Mouse (Mus musculus): ENCODE data around the gene Aloxe3. TPM values are rescaled to one million over a fixed set of nuclear protein-coding genes. Genes with fewer than 3 reads are reported as not detected.

The Aloxe3 gene
- 0.19 and 0.29 TPM in 2 replicates for polyA plus RNA-seq (2015; fragmentation: Nextera tagmentation; extraction: Ambion mirVana)

GRCm38 (mm10) chr11:69125852-69125918, at the start of gene Aloxe3:
TSS of gene Aloxe3 (plus strand) at chr11:69125896.
- H3K4me1 ChIP-seq (replicated peaks) = peaks cover 17% of the 10 kb centered on the region
- H3K4me3 ChIP-seq (replicated peaks) = peak within 1 kb of the TSS; percentile 57
- no peaks in the 10 kb centered on the region for H3K9me3 ChIP-seq
- peak within 1 kb of the TSS; percentile 50 for H3K9ac ChIP-seq
- H3K36me3 ChIP-seq = no peaks in the 10 kb centered on the region
- H3K27me3 ChIP-seq (replicated peaks) = no peaks in the 10 kb centered on the region
- peak within 1 kb of the TSS; percentile 70 for H3K27ac ChIP-seq
- no peak for ATAC-seq
- peak within 1 kb of the TSS; percentile 87 for H3K4me2 ChIP-seq (replicated peaks)
- WGBS = 1% methylated on average over 3 of the region's 3 CpGs

GRCm38 (mm10) chr11:69076572-69076971, 49.1 kb upstream of the Aloxe3 start:
- Histone ChIP-seq H3K27me3 (replicated peaks) (no peaks in the 10 kb centered on the region), H3K9me3 (no peaks in the 10 kb centered on the region), H3K36me3 (no peaks in the 10 kb centered on the region), H3K4me3 (replicated peaks) (no peak overlapping the region), H3K9ac (no peak overlapping the region), H3K27ac (no peak overlapping the region), H3K4me1 (replicated peaks) (peaks cover 10% of the 10 kb centered on the region), H3K4me2 (replicated peaks) (no peak overlapping the region)
- ATAC-seq = no peak
- WGBS = 76% methylated on average over 5 of the region's 5 CpGs

- Histone ChIP-seq H3K27me3 (replicated peaks) (no peaks in the 10 kb centered on the region), H3K4me3 (replicated peaks) (no peak overlapping the region), H3K4me1 (replicated peaks) (peaks cover 4% of the 10 kb centered on the region), H3K36me3 (no peaks in the 10 kb centered on the region), H3K27ac (no peak overlapping the region), H3K9me3 (no peaks in the 10 kb centered on the region), H3K9ac (no peak overlapping the region), H3K4me2 (replicated peaks) (no peak overlapping the region)
- ATAC-seq = no peak
- 71% methylated on average over 9 of the region's 9 CpGs for WGBS
Measured at GRCm38 (mm10) chr11:69077316-69077715, 48.4 kb upstream of the Aloxe3 start.

- H3K4me2 ChIP-seq (replicated peaks) = no peak overlapping the region
- H3K27me3 ChIP-seq (replicated peaks) = no peaks in the 10 kb centered on the region
- H3K4me1 ChIP-seq (replicated peaks) = no peaks in the 10 kb centered on the region; the same call in 1 of the 2 replicates
- H3K36me3 ChIP-seq = no peaks in the 10 kb centered on the region
- no peak overlapping the region for H3K27ac ChIP-seq
- H3K9ac ChIP-seq = no peak overlapping the region
- ATAC-seq = no peak
- WGBS = 64% methylated on average over 6 of the region's 6 CpGs
- no peak overlapping the region for H3K4me3 ChIP-seq (replicated peaks)
- no peaks in the 10 kb centered on the region for H3K9me3 ChIP-seq
Measured at GRCm38 (mm10) chr11:69078041-69078440, 47.7 kb upstream of the Aloxe3 start.

GRCm38 (mm10) chr11:69078805-69079438, 46.8 kb upstream of the Aloxe3 start:
- H3K4me1 ChIP-seq (replicated peaks) = no peaks in the 10 kb centered on the region; the same call in 1 of the 2 replicates
- WGBS = 70% methylated on average over 5 of the region's 5 CpGs
- H3K9ac ChIP-seq = no peak overlapping the region
- H3K4me2 ChIP-seq (replicated peaks) = no peak overlapping the region
- H3K9me3 ChIP-seq = no peaks in the 10 kb centered on the region
- ATAC-seq = no peak
- H3K27ac ChIP-seq = no peak overlapping the region
- no peaks in the 10 kb centered on the region for H3K36me3 ChIP-seq
- no peaks in the 10 kb centered on the region for H3K27me3 ChIP-seq (replicated peaks)
- H3K4me3 ChIP-seq (replicated peaks) = no peak overlapping the region

GRCm38 (mm10) chr11:69080102-69080854, 45.4 kb upstream of the Aloxe3 start:
- 73% methylated on average over 15 of the region's 15 CpGs for WGBS
- H3K9ac ChIP-seq = no peak overlapping the region
- H3K36me3 ChIP-seq = no peaks in the 10 kb centered on the region
- H3K27me3 ChIP-seq (replicated peaks) = no peaks in the 10 kb centered on the region
- peak; percentile 60; the same call in 1 of the 2 replicates for ATAC-seq
- no peak overlapping the region for H3K27ac ChIP-seq
- H3K4me1 ChIP-seq (replicated peaks) = no peaks in the 10 kb centered on the region
- no peak overlapping the region for H3K4me2 ChIP-seq (replicated peaks)
- no peaks in the 10 kb centered on the region for H3K9me3 ChIP-seq
- H3K4me3 ChIP-seq (replicated peaks) = no peak overlapping the region

- Histone ChIP-seq H3K9me3 (no peaks in the 10 kb centered on the region), H3K4me3 (replicated peaks) (no peak overlapping the region), H3K27ac (no peak overlapping the region), H3K4me1 (replicated peaks) (no peaks in the 10 kb centered on the region), H3K27me3 (replicated peaks) (no peaks in the 10 kb centered on the region), H3K9ac (no peak overlapping the region), H3K36me3 (no peaks in the 10 kb centered on the region), H3K4me2 (replicated peaks) (no peak overlapping the region)
- WGBS = 89% methylated on average over 8 of the region's 8 CpGs
- no peak for ATAC-seq
Measured at GRCm38 (mm10) chr11:69080855-69081222, 44.9 kb upstream of the Aloxe3 start.

GRCm38 (mm10) chr11:69081613-69082012, 44.1 kb upstream of the Aloxe3 start:
- ATAC-seq = no peak
- no peaks in the 10 kb centered on the region for H3K27me3 ChIP-seq (replicated peaks)
- 71% methylated on average over 7 of the region's 7 CpGs for WGBS

GRCm38 (mm10) chr11:69085608-69086007, 40.1 kb upstream of the Aloxe3 start:
- no peaks in the 10 kb centered on the region for H3K36me3 ChIP-seq
- no peak overlapping the region for H3K4me2 ChIP-seq (replicated peaks)
- no peaks in the 10 kb centered on the region for H3K9me3 ChIP-seq
- whole genome bisulfite sequencing = 62% methylated on average over 6 of the region's 6 CpGs
- ATAC-seq = no peak
- no peaks in the 10 kb centered on the region for H3K27me3 ChIP-seq (replicated peaks)
- peaks cover 22% of the 10 kb centered on the region for H3K4me1 ChIP-seq (replicated peaks)
- no peak overlapping the region for H3K27ac ChIP-seq
- no peak overlapping the region for H3K4me3 ChIP-seq (replicated peaks)
- no peak overlapping the region for H3K9ac ChIP-seq

More at GRCm38 (mm10) chr11:69081613-69082012, 44.1 kb upstream of the Aloxe3 start:
- Histone ChIP-seq H3K4me2 (replicated peaks) (no peak overlapping the region), H3K4me1 (replicated peaks) (no peaks in the 10 kb centered on the region; the same call in 1 of the 2 replicates), H3K9me3 (no peaks in the 10 kb centered on the region), H3K4me3 (replicated peaks) (no peak overlapping the region), H3K36me3 (no peaks in the 10 kb centered on the region), H3K27ac (no peak overlapping the region), H3K9ac (no peak overlapping the region)

- H3K4me1 ChIP-seq (replicated peaks) = peaks cover 24% of the 10 kb centered on the region
- no peaks in the 10 kb centered on the region for H3K9me3 ChIP-seq
- 41% methylated on average over 6 of the region's 6 CpGs for WGBS
- no peak for ATAC-seq
- H3K27ac ChIP-seq = peak overlapping the region; percentile 79
- no peak overlapping the region for H3K9ac ChIP-seq
- no peaks in the 10 kb centered on the region for H3K27me3 ChIP-seq (replicated peaks)
- H3K36me3 ChIP-seq = no peaks in the 10 kb centered on the region; the same call in 1 of the 2 replicates
- no peak overlapping the region for H3K4me3 ChIP-seq (replicated peaks)
- no peak overlapping the region for H3K4me2 ChIP-seq (replicated peaks)
Measured at GRCm38 (mm10) chr11:69086390-69086789, 39.3 kb upstream of the Aloxe3 start.

GRCm38 (mm10) chr11:69087082-69087481, 38.6 kb upstream of the Aloxe3 start:
- H3K4me3 ChIP-seq (replicated peaks) = no peak overlapping the region
- no peak overlapping the region; the same call in 1 of the 2 replicates for H3K9ac ChIP-seq
- ATAC-seq = peak; percentile 28; the same call in 1 of the 2 replicates
- WGBS = 40% methylated on average over 4 of the region's 4 CpGs
- no peaks in the 10 kb centered on the region for H3K9me3 ChIP-seq
- peak overlapping the region; percentile 79 for H3K27ac ChIP-seq
- peaks cover 28% of the 10 kb centered on the region for H3K4me1 ChIP-seq (replicated peaks)
- H3K36me3 ChIP-seq = no peaks in the 10 kb centered on the region; the same call in 1 of the 2 replicates
- no peak overlapping the region for H3K4me2 ChIP-seq (replicated peaks)
- H3K27me3 ChIP-seq (replicated peaks) = no peaks in the 10 kb centered on the region

- WGBS = 56% methylated on average over 2 of the region's 2 CpGs
- no peaks in the 10 kb centered on the region for H3K27me3 ChIP-seq (replicated peaks)
- peak overlapping the region; percentile 79 for H3K27ac ChIP-seq
- ATAC-seq = no peak
- H3K9me3 ChIP-seq = no peaks in the 10 kb centered on the region
- H3K4me1 ChIP-seq (replicated peaks) = peaks cover 28% of the 10 kb centered on the region
- no peak overlapping the region for H3K4me3 ChIP-seq (replicated peaks)
- H3K9ac ChIP-seq = no peak overlapping the region
- H3K4me2 ChIP-seq (replicated peaks) = peak overlapping the region; percentile 85
- peaks cover 2% of the 10 kb centered on the region; the same call in 1 of the 2 replicates for H3K36me3 ChIP-seq
Measured at GRCm38 (mm10) chr11:69087597-69087996, 38.1 kb upstream of the Aloxe3 start.

Measured in intestine, embryonic 15.5 days (tissue).